Mouse (Mus musculus) kidney, postnatal 25 days (tissue): ENCODE measurements around the gene Cdh22.

Experiments
- DNase-seq, 2 experiments: peaks; one replicate each; pipeline ENCODE4 v3.0.0; 2021; ENCODE audit warnings: mixed read lengths in 2 of 2

Cdh22 gene

GRCm38 (mm10) chr2:165248967-165249366, 14.3 kb upstream of the Cdh22 start:
- no peak for DNase-seq

GRCm38 (mm10) chr2:165246349-165246748, 11.7 kb upstream of the Cdh22 start:
- no peak for DNase-seq

- no peak for DNase-seq
These were observed 8.6 kb upstream of the Cdh22 start for GRCm38 (mm10) chr2:165243122-165243720.

GRCm38 (mm10) chr2:165242575-165242974, 7.9 kb upstream of the Cdh22 start:
- DNase-seq: no peak

- DNase-seq: no peak
These were observed 7.1 kb upstream of the Cdh22 start for GRCm38 (mm10) chr2:165241786-165242185.

- DNase-seq: no peak
These were observed 5.7 kb upstream of the Cdh22 start for GRCm38 (mm10) chr2:165240371-165240770.

- no peak for DNase-seq
These were observed 5.0 kb upstream of the Cdh22 start for GRCm38 (mm10) chr2:165239533-165240144.

GRCm38 (mm10) chr2:165238416-165239145, 3.9 kb upstream of the Cdh22 start:
- no peak for DNase-seq

GRCm38 (mm10) chr2:165234291-165234612, 401 bp downstream of the Cdh22 start:
- DNase-seq: no peak

- peak; percentile 57 to 61 for DNase-seq
These were observed 962 bp downstream of the Cdh22 start for GRCm38 (mm10) chr2:165233491-165234290.

GRCm38 (mm10) chr2:165229050-165229449, 5.6 kb downstream of the Cdh22 start:
- no peak for DNase-seq

- no peak for DNase-seq
These were observed 10.8 kb downstream of the Cdh22 start for GRCm38 (mm10) chr2:165223837-165224236.

GRCm38 (mm10) chr2:165221952-165222351, 12.7 kb downstream of the Cdh22 start:
- DNase-seq: no peak

GRCm38 (mm10) chr2:165220347-165220945, 14.2 kb downstream of the Cdh22 start:
- DNase-seq: no peak

- DNase-seq: no peak
These were observed 15.7 kb downstream of the Cdh22 start for GRCm38 (mm10) chr2:165218954-165219353.

- DNase-seq: no peak
These were observed 17.1 kb downstream of the Cdh22 start for GRCm38 (mm10) chr2:165217361-165218149.

GRCm38 (mm10) chr2:165215103-165215951, 19.3 kb downstream of the Cdh22 start:
- peak in 1 of 2 experiments; percentile 9 for DNase-seq

- no peak for DNase-seq
These were observed 23.1 kb downstream of the Cdh22 start for GRCm38 (mm10) chr2:165211426-165212079.

GRCm38 (mm10) chr2:165210948-165211347, 23.7 kb downstream of the Cdh22 start:
- no peak for DNase-seq

- DNase-seq: no peak
These were observed 27.0 kb downstream of the Cdh22 start for GRCm38 (mm10) chr2:165207689-165208088.

GRCm38 (mm10) chr2:165207086-165207485, 27.6 kb downstream of the Cdh22 start:
- DNase-seq: no peak
